Mouse (Mus musculus) heart, adult 2 months (tissue): Measurements from ENCODE around the gene Fcrl6. TPM values are rescaled to one million over a fixed set of nuclear protein-coding genes. Genes with fewer than 3 reads are reported as not detected.

Experiments
- DNase-seq, 2 experiments: peaks; one replicate each; pipeline ENCODE4 v3.0.0; 2021
- H3K27ac ChIP-seq: fragments of 200-600 bp; 2 replicates; pipeline ENCODE4 v1.8.1; 2022
- H3K27me3 ChIP-seq: fragments of 200-500 bp; 2 replicates; pipeline ENCODE4 v1.6.1; 2012; ENCODE audit warnings: mild to moderate bottlenecking, low read length, inconsistent platforms, mixed read lengths; ENCODE audit not compliant: control insufficient read depth, insufficient read depth
- H3K36me3 ChIP-seq: fragments of 200-500 bp; 2 replicates; pipeline ENCODE4 v1.6.1; 2012; ENCODE audit warnings: low read length, inconsistent platforms; ENCODE audit not compliant: control insufficient read depth, insufficient read depth
- H3K4me1 ChIP-seq: fragments of 200-500 bp; 2 replicates; pipeline ENCODE4 v1.6.1; 2011; ENCODE audit warnings: low read length; ENCODE audit not compliant: control insufficient read depth, insufficient read depth
- H3K4me3 ChIP-seq: fragments of 200-600 bp; 2 replicates; pipeline ENCODE4 v1.8.1; 2022
- H3K79me2 ChIP-seq: fragments of 200-500 bp; replicated peaks from 2 replicates; pipeline ENCODE4 v1.6.1; 2012; ENCODE audit warnings: mild to moderate bottlenecking, inconsistent platforms, low read length, moderate library complexity, mixed read lengths; ENCODE audit not compliant: control insufficient read depth, insufficient read depth
- H3K9ac ChIP-seq: fragments of 200-500 bp; 2 replicates; pipeline ENCODE4 v1.6.1; 2012; ENCODE audit warnings: low read depth, mild to moderate bottlenecking, control low read depth, inconsistent platforms, low read length, mixed read lengths
- CTCF ChIP-seq: fragments of 200-600 bp; IDR thresholded peaks from 2 replicates; pipeline ENCODE4 v1.8.1; 2022; ENCODE audit warnings: antibody characterized with exemption, mild to moderate bottlenecking, moderate library complexity
- EP300 ChIP-seq: fragments of 200-500 bp; IDR thresholded peaks from 2 replicates; pipeline ENCODE4 v1.6.1; 2011; ENCODE audit warnings: low read depth, low read length, control low read depth; ENCODE audit not compliant: insufficient read depth
- POLR2A ChIP-seq: fragments of 200-500 bp; IDR thresholded peaks from 2 replicates; pipeline ENCODE4 v1.6.1; 2011; ENCODE audit warnings: mild to moderate bottlenecking, low read depth, low read length, control low read depth; ENCODE audit not compliant: insufficient read depth
- WGBS: fragments of 180-500 bp; shearing (Covaris S2); methylation state at CpG from one replicate; pipeline ENCODE4 v1.1.7; 2018; 5-methylcytosine and 5-hydroxymethylcytosine counted together
- intact Hi-C: fragments of 180-260 bp; cut with DNase I; formaldehyde crosslinking; loops from one replicate; pipeline ENCODE4 v1.15.1; 2025
- polyA plus RNA-seq: library from polyadenylated mRNA; depleted of rRNA; stranded (reverse); fragments of >200 nt; gene quantifications from 2 replicates; pipeline ENCODE4 v1.2.3, GENCODE M21; 2012; rRNA removed
- total RNA-seq, 2 experiments: library from RNA; stranded (reverse); gene quantifications; 2 replicates each; pipeline ENCODE4 v1.2.3; 2021

The Fcrl6 gene
- total and polyA plus RNA-seq, 3 experiments = not detected

GRCm38 (mm10) chr1:172550551-172550951, 51.8 kb downstream of the Fcrl6 start:
- peak; percentile 62 to 78 for DNase-seq
- Histone ChIP-seq H3K9ac (peak overlapping the region; percentile 26; the same call in 1 of the 2 replicates), H3K4me1 (peaks cover 16% of the 10 kb centered on the region), H3K27me3 (no peaks in the 10 kb centered on the region), H3K79me2 (no peaks in the 10 kb centered on the region), H3K27ac (peak overlapping the region; percentile 60), H3K36me3 (no peaks in the 10 kb centered on the region), H3K4me3 (peak overlapping the region; percentile 44)
- intact Hi-C loops = no loop called here
- TF ChIP-seq POLR2A = peak; percentile 54
- TF ChIP-seq CTCF = no peak
- 0% methylated on average over 8 of the region's 8 CpGs for WGBS

- H3K36me3 ChIP-seq = no peaks in the 10 kb centered on the region
- peak overlapping the region; percentile 44 for H3K4me3 ChIP-seq
- TF ChIP-seq POLR2A = no peak
- TF ChIP-seq CTCF = no peak
- no peak for TF ChIP-seq EP300
- no peak overlapping the region for H3K9ac ChIP-seq
- no peaks in the 10 kb centered on the region for H3K79me2 ChIP-seq
- no peak overlapping the region; the same call in 1 of the 2 replicates for H3K27ac ChIP-seq
- H3K4me1 ChIP-seq = peaks cover 16% of the 10 kb centered on the region
- 18% methylated on average over 8 of the region's 8 CpGs for WGBS
- no peaks in the 10 kb centered on the region for H3K27me3 ChIP-seq
- intact Hi-C loops = loop anchor here (2.0 kb wide), 1 partner anchor 17 kb away; no protein-coding TSS in a partner anchor
- no peak for DNase-seq
Measured at GRCm38 (mm10) chr1:172549717-172550116, 52.6 kb downstream of the Fcrl6 start.

GRCm38 (mm10) chr1:172549314-172549713, 53.0 kb downstream of the Fcrl6 start:
- no peak for DNase-seq
- intact Hi-C loops = loop anchor here (2.0 kb wide), 1 partner anchor 17 kb away; no protein-coding TSS in a partner anchor
- Histone ChIP-seq H3K27ac (no peak overlapping the region), H3K36me3 (no peaks in the 10 kb centered on the region), H3K79me2 (no peaks in the 10 kb centered on the region), H3K4me1 (peaks cover 16% of the 10 kb centered on the region), H3K9ac (no peak overlapping the region), H3K27me3 (no peaks in the 10 kb centered on the region), H3K4me3 (no peak overlapping the region)
- TF ChIP-seq EP300 = no peak
- TF ChIP-seq POLR2A = no peak
- no peak for TF ChIP-seq CTCF
- 34% methylated on average over 2 of the region's 2 CpGs for WGBS

- no peak overlapping the region for H3K27ac ChIP-seq
- peak in 1 of 2 experiments; percentile 24 for DNase-seq
- no peaks in the 10 kb centered on the region for H3K27me3 ChIP-seq
- H3K9ac ChIP-seq = no peak overlapping the region
- H3K4me3 ChIP-seq = no peak overlapping the region
- H3K79me2 ChIP-seq = no peaks in the 10 kb centered on the region
- intact Hi-C loops = loop anchor here (2.0 kb wide), 1 partner anchor 16 kb away; no protein-coding TSS in a partner anchor
- H3K36me3 ChIP-seq = no peaks in the 10 kb centered on the region
- WGBS = 79% methylated on average over 7 of the region's 7 CpGs
- H3K4me1 ChIP-seq = peaks cover 16% of the 10 kb centered on the region
- TF ChIP-seq EP300 (no peak), CTCF (no peak), POLR2A (no peak)
Measured at GRCm38 (mm10) chr1:172548501-172548900, 53.9 kb downstream of the Fcrl6 start.

Other genes with a start within 250 kb of the Fcrl6 start
- gene Pigm, start 226.0 kb downstream of the Fcrl6 start, total RNA-seq = 1 to 10 TPM; 3.8 to 4.2 TPM
- 3.3 and 3.7 TPM in 2 replicates for gene Pigm, start 226.0 kb downstream of the Fcrl6 start, polyA plus RNA-seq
- 1 to 10 TPM; 1.2 to 2.3 TPM for gene Slamf9, start 127.2 kb downstream of the Fcrl6 start, total RNA-seq
- gene Slamf9, start 127.2 kb downstream of the Fcrl6 start, polyA plus RNA-seq = 6.8 and 7.0 TPM in 2 replicates
- gene Igsf9, start 120.8 kb downstream of the Fcrl6 start, total RNA-seq = under 1 TPM; 0.36 to 0.47 TPM
- 2.1 and 3.8 TPM in 2 replicates for gene Igsf9, start 120.8 kb downstream of the Fcrl6 start, polyA plus RNA-seq
- gene Tagln2, start 102.5 kb downstream of the Fcrl6 start, total RNA-seq = 10 to 100 TPM; 65.5 to 77.8 TPM
- 131 and 152 TPM in 2 replicates for gene Tagln2, start 102.5 kb downstream of the Fcrl6 start, polyA plus RNA-seq
- gene Cfap45, start 81.8 kb downstream of the Fcrl6 start, total RNA-seq = under 1 TPM; 0.39 to 0.52 TPM
- 0.26 and 0.53 TPM in 2 replicates for gene Cfap45, start 81.8 kb downstream of the Fcrl6 start, polyA plus RNA-seq
- not detected for gene Vsig8, start 46.6 kb downstream of the Fcrl6 start, total RNA-seq
- not detected in 2 replicates for gene Vsig8, start 46.6 kb downstream of the Fcrl6 start, polyA plus RNA-seq
- gene Slamf8, start 12.0 kb downstream of the Fcrl6 start, total RNA-seq = under 1 TPM; 0.30 to 0.34 TPM
- 0.97 and 1.3 TPM in 2 replicates for gene Slamf8, start 12.0 kb downstream of the Fcrl6 start, polyA plus RNA-seq
- 10 to 100 TPM; 10.1 to 12.3 TPM for gene Dusp23, start 30.4 kb upstream of the Fcrl6 start, total RNA-seq
- 22.0 and 38.1 TPM in 2 replicates for gene Dusp23, start 30.4 kb upstream of the Fcrl6 start, polyA plus RNA-seq
- not detected for gene Crp, start 95.5 kb upstream of the Fcrl6 start, total RNA-seq
- 0.44 TPM in 1 of 2 replicates, not detected in the other for gene Crp, start 95.5 kb upstream of the Fcrl6 start, polyA plus RNA-seq